Mouse (Mus musculus) gastrocnemius, postnatal 10 days (tissue): ENCODE data around the gene Dhrs7c. TPM values are rescaled to one million over a fixed set of nuclear protein-coding genes. Genes with fewer than 3 reads are reported as not detected.

Source experiments
- DNase-seq: peaks from one replicate; pipeline ENCODE4 v3.0.0; 2021; ENCODE audit warnings: mixed read lengths
- long read RNA-seq, 2 experiments: library from polyadenylated mRNA; stranded (forward); transcript quantifications; one replicate each; pipeline ENCODE4 v2.0.0; 2021
- total RNA-seq, 2 experiments: library from RNA; stranded (reverse); gene quantifications; 2 replicates each; pipeline ENCODE4 v1.2.3; 2021

Gene Dhrs7c
- 100 to 1,000 TPM; 357 to 408 TPM for total RNA-seq
- long read RNA-seq, experiment 1, transcript Dhrs7c-205 (7 exons, 1,108 nt), result major isoform, 61 of 85 reads
- long read RNA-seq, experiment 1, partial matches to known transcripts, result 12 of 85 reads
- long read RNA-seq, experiment 1, other reads (novel, unspliced or antisense), result 8 of 85 reads
- long read RNA-seq, experiment 2, transcript Dhrs7c-205 (7 exons, 1,108 nt), result major isoform, 78 of 106 reads
- long read RNA-seq, experiment 2, partial matches to known transcripts, result 10 of 106 reads
- long read RNA-seq, experiment 2, other reads (novel, unspliced or antisense), result 12 of 106 reads

DNA sequence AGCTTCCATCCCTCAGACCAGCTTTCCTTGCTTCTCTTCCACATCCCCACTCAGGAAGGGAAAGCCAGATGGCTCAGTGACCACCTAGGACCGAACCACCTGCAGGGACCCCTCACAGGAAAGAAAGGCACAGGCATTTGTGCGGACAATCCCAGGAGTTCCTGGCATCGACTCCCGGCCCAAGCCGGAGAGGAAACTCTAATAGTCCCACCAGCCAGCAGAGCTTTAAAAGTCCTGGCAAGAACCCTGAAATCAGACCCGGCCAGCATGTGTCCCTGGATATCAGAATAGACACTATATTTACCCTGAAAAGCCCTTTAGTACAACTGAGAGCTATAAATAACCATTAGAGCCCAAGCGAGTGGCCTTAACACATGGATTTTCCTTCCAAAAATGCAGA is at the start of gene Dhrs7c:
TSS of gene Dhrs7c (plus strand) at position 257 of the 400 bp plus-strand sequence.
- peak; percentile 52 for DNase-seq

DNA sequence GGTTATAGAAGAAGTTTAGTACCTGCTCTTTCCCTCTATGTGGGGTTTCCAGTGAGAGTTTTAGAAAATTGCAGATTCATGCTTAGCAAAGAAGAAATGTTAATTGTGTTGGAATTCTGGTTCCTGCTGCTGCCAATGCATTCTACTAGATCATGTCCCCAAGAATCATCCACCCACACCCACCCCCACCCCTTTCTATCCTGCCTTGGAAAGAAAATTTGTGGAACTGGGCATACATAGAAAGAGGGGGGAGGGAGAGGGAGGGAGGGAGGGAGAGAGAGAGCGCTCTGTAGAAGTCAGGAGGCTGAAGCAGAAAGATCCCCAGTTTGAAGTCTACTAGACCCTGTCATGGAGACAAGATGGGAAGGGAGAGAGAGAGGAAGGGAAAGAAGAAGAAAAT is 41.7 kb upstream of the Dhrs7c start:
- DNase-seq, result no peak

DNA sequence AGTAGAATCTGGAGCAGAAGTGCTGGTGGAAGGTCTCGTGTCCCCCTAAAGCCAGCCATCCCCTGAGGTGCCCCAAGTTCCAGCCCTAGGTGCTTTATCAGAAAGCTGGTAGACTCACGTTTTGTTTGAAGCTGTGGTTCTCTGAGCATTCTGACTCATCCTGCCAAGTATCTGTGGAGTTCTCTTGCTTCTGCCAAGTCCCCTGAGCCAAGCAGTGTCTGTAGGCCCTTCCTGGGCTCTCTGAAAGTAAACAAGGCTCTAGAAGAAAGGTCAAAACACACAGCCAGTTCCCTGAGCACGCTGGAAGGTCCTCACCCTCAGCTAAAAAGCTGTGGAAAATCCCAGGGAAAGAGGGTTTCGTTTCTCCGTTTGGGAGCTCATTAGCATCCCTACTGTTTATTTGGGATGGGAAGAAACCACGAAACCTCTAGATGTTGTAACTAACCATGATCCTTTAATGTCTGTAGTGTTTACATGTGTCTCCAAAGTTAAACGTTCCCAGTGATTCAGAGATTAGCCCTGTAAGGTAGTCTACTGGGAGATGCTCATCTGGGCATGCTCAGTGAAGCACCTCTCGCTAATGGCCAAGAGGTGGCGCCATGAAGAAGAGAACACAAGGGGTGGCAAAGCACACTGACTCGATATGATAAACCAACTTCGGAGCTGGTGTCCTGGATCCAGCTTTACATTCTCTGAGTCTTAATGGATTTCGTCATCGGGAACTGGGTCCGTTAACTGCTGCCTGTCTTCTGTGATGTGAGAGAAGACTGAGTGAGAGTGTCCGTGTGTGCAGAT is 40.4 kb upstream of the Dhrs7c start:
- DNase-seq, result no peak

DNA sequence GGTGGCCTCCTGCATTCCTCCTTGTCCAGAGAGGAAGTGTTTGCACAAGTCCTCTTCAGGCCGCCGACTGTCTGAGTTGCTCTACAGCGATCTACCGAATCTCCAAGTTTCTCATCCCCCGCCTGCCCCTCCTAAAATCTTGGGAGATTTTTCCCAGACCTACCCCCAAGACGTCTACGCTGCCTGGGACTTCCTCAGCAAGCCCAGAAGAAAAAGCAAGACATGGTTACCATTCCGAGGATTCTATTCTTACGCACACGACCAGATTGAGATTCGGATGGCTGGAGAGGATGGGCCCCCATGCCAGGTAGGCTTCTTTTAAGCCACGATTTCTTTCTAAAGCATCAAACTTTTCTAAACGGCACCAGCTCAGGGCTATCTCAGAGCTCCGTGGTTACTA is 26.9 kb upstream of the Dhrs7c start, which contains the start of gene Glp2r:
TSS of gene Glp2r (minus strand) at position 101 of the 400 bp plus-strand sequence.
- no peak for DNase-seq

DNA sequence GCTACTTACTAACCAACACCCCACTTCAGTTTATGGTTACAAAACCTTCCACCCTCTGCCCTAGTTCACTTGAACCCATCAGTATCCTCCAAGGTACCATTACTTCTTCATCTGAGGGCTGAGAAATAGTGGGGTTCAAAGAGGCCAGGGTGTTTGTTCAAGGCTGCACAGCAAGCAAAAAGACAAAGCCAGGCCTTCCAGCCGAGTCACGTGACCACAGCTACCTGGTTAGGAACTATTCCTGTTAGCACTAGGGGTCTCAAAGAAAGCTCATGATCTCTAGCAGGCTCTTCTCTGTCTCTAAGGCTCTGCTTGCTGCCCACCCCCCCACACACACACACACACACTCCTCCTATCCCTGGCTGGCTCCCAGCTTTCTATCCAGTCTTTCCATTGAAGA is 26.3 kb upstream of the Dhrs7c start:
- no peak for DNase-seq

DNA sequence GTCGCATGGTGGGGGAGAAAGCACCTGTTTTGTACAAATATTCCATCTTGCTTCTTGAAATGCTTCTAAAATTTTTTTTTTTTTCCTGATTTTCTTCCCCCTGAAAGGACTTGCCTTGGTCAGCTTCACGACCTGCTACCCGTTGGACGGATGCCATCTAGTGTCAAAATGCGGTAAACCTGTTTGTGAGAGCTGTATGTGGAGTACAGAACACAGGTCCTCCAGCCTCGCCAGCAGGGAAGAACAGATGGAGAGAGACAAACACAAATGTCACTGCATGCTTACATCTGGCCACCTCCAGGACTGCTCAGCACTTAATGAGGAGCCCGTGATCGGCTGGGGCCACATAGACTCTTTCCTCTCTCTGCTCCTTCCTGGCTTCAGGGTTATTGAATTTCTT is 25.4 kb upstream of the Dhrs7c start:
- no peak for DNase-seq

DNA sequence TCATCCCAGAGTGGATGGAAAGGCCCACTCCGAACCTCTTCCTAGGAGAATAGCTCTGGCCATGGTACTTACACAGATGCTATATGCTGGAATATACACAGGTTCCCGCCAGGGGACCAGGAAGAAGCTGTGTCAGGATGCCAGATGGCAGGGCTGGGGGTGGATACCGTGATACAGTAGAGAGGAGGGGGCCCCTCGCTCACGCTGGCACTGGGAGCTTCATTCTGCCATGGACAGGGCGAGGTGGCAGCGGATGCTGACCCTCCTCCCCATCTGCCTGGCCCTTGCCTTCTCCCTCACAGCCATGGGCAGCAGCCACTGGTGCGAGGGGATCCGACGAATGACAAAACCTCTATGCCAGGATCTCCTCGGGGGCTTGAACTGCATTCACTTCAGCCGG is 23.6 kb upstream of the Dhrs7c start, which contains the start of gene Gsg1l2:
TSS of gene Gsg1l2 (plus strand) at position 230 of the 400 bp plus-strand sequence.
- no peak for DNase-seq

DNA sequence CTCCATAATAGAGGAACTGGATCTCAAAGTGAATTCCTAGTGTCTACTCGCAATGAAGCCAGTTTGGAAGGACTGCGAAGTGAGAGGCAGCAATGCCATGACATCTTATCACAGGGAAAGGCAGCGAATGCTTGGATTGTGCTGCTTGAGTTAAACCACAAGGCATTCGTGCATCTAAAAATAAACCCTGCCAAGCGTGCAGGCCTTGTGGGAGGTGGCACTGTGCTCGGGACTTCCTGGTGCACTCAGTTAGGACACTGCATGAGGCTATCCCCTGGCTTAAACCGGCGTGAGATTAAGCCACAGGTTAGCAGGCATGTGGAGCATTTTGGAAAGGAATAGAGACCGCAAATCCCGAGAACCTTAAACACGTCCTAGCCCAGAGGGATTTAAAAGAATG is 7.8 kb upstream of the Dhrs7c start:
- no peak for DNase-seq

DNA sequence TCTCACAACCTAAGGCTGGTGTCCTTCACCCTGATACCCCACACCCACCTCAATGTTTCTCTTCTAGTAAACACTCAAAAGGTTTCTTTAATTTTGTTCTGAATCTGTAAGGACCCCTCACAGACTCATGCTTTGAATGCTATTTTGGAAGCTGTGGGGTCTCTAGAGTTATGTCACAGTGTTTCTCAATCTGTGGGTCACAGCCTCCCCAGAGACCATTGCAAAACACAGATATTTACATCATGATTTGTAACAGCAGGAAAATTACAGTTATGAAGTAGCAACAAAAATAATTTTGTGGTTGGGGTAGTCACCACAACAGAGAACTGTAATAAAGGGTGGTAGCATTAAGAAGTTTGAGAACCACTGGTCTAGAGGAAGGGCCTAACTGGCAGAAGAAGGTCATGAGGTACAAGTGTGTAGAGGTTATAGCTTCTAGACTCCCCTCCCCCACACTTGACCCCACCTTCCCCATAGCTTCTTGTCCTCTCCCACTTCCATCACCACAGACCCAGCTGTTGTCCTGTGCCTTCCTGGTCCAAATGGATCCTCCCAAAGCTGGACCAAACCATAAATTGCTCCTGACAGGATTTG is 2.2 kb downstream of the Dhrs7c start:
- DNase-seq, result no peak

DNA sequence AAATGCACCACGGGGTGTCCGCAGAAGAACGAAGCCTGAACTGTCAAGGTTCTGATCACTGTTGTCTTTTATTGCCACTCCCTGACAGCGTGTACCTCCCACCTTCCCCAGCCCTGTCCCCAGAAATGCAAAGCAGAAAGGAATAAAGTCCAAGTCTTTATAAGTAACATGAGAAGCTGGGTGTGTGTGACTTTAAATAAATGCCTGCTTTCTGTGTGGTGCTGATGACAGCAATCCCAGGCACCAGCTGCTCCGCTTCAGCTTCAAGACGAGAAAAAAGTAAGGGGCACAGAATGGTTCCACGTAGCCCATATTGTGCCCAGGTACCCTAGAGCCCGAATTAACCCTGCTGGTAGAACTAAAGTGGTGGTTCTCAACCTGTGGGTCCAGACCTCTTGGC is 3.2 kb downstream of the Dhrs7c start:
- DNase-seq, result no peak

DNA sequence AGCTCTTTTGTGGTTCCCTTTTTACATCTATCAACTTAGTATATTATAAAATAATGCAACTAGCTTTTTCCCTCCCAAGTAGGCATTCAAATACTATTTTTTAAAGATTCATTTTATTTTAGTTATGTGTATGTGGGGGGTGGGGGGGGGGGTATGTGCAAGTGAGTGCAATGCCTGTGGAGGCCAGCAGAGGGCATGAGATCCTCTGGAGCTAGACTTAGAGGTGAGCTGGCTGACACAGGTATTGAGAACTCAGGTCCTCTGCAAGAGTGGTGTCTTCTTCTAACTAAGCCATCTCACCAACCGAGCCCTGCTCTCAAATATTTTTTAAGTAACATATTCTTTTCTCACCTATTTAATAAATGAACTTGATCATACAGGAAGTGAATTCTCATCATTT is 7.6 kb downstream of the Dhrs7c start:
- DNase-seq, result no peak

DNA sequence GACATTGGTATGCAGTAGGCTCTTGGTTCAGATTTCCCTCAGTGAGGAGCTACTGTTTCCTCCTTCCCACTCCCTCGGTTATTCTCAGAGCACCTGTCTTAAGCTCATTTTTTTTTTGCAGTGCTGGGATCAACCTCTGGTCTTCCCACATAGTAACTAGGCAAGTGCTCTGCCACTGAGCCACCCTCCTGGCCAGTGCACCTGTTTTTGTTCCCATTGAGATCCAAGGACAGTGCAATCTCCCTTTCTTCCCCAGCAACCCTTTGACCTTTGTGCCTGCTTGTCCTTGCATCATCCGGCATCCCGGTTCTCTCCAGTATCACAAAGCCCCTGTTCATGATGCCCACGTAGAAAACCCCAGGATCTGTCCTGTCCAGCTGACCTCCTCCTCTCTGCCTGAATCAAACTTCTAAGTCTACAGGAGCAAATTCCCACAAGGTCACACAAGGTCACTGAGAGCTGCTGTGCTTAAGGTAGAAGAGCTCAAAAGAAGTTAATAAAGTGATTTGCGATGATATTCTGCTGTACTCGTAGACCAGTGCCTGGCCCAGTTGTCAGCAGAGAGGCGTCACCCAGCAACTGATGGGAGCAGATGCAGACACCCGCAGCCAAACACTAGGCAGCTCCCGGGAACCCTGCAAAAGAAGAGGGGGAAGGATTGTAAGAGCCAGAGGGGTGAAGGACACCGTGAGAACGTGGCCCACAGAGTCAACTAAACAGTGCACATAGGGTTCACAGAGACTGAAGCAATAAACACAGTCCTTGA is 9.0 kb downstream of the Dhrs7c start:
- no peak for DNase-seq

DNA sequence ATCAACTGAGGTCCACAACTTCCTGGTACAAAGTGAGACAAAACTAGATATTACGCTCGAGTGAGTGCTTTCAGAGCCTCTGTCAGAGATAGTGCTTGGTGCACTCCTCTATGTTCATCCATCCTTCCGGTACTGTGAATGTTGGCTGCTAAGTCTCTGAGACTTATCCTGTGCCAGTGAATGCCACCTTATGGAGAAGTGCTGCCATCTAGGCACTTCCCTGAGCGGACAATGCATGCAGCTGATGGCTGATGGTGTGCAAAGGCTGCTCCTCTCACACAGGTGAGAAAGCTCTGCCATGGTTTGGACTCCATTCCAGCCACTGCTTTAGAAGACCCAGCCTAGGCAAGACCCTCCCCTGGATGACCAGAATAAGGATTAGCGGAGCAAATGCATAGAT is 10.1 kb downstream of the Dhrs7c start:
- no peak for DNase-seq

DNA sequence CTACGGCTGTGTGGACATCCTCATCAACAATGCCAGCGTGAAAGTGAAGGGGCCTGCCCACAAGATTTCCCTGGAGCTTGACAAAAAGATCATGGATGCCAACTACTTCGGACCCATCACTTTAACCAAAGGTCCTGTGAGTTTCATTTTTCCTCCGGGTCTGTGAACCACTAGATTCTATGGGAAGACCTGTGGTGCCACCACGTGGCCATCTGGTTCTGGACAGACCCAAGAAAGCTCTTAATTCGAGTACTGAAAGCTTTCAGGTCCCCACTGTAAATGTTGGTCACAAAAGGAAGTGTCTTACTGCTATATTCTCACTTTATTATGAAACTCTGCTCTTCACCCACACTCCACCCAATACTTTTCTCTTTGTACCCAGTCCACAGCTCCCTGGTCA is 13.5 kb downstream of the Dhrs7c start:
- peak; percentile 28 for DNase-seq

DNA sequence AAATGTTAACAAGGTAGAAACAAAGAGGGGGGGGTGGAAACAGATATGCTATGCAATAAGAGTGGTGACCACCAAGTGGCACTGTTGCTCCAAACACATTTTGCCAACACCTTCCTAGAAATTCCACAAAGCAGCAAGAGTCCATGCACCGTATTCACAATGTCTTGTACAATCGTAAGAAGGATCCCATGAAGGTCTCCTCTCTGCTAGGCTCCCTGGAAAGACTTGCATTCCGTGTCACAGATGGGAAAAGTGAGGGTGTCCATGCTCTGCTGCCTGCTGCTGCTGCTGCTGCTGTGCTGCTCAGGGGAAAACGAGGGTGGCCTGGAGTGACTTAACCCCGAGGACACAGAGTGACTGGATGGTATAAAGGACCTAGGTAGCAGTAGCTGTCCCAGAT is 21.6 kb downstream of the Dhrs7c start:
- DNase-seq, result peak; percentile 29

DNA sequence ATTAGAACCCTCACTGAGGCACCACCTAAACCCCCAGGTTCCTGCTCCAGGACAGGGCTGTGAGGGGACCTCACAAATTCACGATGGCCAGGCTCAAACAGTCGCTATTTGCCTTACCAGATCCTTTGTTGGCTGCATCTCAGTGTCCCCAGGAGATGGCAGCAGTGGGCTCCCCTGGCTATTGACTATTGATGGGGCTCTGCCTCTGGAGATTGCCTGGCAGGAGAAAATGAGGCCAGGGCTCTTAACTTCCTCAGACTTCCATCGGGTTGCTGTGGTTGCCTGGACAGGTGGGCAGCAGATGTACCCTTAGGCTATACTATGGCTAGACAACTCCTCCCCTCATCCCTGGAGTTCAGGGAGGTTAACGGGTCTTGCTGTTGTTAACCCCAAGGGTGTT is 22.2 kb downstream of the Dhrs7c start:
- peak; percentile 43 for DNase-seq

DNA sequence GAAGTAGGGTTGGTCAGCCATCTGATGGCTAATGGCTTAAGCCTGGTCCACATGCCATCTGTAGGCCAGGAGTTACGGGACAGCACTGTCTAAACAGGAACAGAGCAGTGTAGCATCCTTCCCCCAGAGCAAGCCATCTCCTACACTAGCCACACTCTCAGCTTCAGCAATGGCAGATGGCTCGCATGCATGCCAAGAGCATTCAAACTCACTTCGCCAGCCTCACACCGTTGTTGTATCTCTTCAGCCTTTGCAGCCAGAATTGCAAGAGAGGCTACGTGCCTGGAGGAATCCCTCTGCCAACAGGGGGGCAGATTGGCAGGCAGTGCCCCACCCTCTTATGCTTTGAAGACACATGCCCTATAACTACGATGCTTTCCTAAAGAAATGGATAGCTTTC is 23.6 kb downstream of the Dhrs7c start:
- DNase-seq, result no peak

DNA sequence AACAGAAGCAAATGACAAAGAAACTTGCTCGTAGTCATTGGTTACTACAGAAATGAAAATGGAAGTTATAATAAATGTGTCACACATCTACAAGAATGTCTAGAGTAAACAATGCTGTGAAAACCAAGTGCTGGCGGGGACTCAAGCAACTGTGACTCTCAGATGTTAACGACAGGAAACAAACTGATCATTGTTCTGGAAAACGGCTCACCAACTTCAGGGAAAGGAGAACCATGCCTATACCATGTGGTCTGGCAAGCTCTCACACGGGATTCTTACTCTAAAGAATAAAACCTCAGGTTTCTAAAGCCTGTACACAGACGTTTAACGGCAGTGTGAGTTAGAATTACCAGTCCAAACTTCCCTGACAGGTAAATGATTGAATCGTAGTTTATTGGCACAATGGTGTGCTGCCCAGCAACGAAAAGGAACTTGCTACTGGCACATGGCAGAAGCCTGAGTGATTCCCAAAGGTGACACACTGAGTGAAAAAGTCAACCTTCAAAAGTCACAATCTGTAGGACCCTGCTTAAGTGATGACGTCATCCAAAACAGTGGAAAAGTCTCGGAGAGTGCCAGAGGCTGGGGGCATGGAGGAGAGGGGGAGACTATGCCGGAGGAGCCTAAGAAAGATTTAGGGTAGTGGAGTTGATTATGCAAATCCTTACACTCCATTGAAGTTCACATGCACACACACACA is 30.5 kb downstream of the Dhrs7c start:
- no peak for DNase-seq

DNA sequence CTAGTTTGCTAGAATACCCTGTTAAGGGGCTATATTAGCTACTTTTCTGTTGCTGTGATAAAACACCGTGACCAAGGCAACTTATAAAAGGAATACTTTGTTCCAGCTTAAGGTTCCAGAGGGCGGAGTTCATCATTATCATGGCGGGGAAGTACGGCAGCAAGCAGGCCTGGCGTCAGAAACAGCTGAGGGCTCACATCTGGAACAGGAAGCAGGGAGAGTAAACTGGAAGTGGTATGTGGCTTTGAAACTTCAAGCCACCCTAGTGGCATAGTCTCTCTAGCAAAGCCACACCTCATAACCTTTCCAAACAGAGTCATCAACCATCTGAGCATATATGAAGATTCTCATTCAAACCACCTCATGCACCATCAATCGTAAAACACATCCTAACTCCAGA is 31.5 kb downstream of the Dhrs7c start:
- DNase-seq, result no peak

DNA sequence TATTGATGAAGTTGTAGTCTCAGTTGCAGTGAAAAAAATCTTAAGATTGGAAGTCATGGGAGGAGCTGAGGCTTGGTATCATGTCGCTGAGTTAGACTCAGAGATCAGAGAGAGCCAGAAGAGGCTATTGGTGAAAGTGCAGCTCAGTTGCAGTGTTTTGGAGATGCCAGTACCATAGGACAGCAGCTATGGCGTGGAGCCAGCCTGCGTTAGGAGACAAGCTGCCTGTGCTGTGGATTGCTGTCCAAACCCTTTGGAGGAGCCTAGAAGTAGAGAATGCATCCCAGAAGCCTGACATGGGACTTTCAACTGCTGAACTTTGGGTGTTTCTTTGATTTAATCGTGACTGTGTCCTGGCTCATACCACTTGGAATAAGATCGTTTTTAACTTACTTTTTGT is 33.8 kb downstream of the Dhrs7c start:
- peak; percentile 22 for DNase-seq

DNA sequence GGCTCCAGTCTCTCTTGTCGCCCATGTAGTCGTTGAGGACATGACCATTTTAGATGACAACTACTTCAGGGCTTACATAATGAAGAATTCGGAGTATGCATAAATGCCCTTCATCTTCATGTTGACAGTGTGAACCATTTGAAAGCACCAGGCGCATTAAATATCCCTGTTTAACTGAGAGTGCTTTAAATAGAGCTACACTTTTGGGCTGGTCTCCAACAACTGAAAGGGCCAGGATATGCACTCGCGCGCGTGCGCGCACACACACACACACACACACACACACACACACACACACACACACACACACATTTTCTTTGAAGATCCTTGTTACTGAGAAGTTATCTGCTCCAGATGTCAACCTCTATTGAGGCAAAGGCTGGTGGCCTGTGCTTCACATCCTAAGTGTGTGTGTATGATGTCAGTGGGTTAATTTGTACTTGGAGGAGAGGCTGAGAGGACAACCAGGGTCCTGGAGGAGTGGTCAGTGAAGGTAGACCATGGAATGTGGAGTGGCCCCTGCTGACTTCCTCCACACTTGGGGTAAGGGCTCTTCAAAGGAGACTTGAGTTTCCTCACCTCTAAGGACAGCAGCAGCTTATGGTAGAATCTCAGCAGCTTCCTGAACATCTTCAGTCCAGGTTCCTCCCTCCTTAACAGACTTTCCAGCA is 37.6 kb downstream of the Dhrs7c start:
- no peak for DNase-seq
